Mouse (Mus musculus) embryonic stem cell, embryonic (primary cell): ENCODE data around the gene Slc5a5.

Experiments
- CTCF ChIA-PET, 4 experiments: fragments of 300-600 bp in 2 of 4; fragments of 350-600 bp in 2 of 4; sonication (Branson Sonifier 250); formaldehyde crosslinking; loops; one replicate each; lab custom pipeline; 2022; ENCODE audit warnings: inconsistent platforms in 2 of 4; lab: Charles Lee
- POLR2A ChIA-PET, 4 experiments: fragments of 300-600 bp in 2 of 4; fragments of 350-600 bp in 2 of 4; sonication (Branson Sonifier 250); formaldehyde crosslinking; loops; one replicate each; lab custom pipeline; 2022; ENCODE audit warnings: antibody characterized with exemption in 4 of 4, inconsistent platforms in 1 of 4; lab: Charles Lee

Gene Slc5a5

DNA sequence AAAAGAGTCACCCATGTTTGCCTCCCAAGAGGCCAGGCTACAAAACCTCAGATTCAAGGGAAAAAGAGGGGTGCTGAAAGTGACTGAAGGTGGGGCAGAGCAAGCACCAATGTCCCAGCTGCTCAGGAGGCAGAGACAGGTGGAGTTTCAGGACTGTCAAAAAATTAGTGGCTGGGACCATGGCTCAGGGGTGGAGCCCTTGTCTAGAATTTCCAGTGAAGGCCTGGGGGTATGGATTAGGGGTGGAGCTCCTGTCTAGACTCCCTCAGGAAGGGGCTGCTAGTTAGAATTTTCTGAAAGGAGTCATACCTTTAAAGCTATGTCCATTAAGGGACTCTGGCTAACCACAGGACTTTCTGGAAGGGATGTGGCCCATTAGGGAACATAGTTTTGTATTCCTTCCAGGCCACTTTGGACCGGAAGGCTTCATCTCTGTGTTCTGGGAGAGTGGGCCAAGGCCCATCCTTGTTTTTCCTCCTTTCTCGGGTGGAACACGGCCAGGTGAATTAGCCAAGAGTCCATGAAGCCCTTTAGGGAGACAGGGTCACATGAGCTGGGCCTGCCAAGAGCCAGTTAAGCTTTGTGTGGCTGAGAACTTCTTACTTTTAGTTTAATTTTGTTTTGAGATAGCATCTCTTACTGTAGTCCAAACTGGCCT lies 43.1 kb downstream of the Slc5a5 start:
- ChIA-PET CTCF (interaction anchor here in 2 of 4 experiments (0.6 to 1.5 kb wide), 7 partner anchors 8 to 131 kb away, joined by 3 to 7 read pairs (median 4); partner anchors contain the start of gene Gm3336 (in 1 of the 2)), POLR2A (interaction anchor here in 3 of 4 experiments (0.5 to 12.6 kb wide), 24 partner anchors 5 to 177 kb away, joined by 3 to 157 read pairs (median 4); partner anchors contain the start of genes Arrdc2 (in 3 of the 3), Rpl18a (in 2 of the 3), Jund (in 1 of the 3) and Lsm4 (in 1 of the 3))

DNA sequence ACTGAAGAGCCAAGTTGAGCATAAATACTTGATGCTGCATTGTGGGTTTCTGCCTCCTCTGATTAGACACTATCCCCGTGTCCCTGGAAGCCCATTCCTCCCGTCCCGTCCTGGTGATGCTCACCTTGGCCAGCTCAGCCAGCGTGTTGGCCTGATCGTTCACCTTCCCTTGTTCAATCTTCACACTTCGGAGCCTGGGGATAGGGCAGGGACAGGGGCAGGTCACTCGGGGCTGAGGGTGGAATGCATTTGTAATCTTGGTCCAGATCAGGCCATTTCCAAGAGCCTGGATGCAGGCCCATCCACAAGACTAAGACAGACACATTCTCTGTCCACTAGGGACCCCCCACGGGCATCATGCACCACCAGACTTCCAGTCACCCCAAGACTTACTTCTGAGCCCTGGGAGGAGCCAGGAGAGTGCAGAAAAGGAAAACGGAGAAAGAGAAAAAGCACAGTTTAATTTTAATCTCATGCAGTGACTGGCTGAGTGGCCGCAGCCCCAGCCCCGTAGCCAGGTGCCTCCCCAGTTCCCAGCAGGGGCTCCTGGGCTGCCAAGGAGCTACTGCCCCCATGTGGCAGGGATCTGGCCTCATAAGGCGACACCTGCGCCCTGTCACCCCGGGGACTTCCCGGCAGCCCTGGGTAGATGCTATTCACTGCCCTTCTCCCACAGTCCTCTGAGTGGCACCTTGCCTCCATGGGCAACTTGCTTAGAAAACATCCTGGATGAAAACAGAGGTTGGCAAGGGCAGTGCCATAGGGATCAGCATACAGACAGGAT lies 46.0 kb downstream of the Slc5a5 start:
- ChIA-PET CTCF (interaction anchor here (0.5 to 8.0 kb wide), 18 partner anchors 10 to 173 kb away, joined by 3 to 140 read pairs (median 4); partner anchors contain the start of genes Gm3336 (in 1 of the 4), Lsm4 (in 1 of the 4), Map1s (in 1 of the 4) and Rab3a (in 1 of the 4)), POLR2A (interaction anchor here in 3 of 4 experiments (0.7 to 12.1 kb wide), 22 partner anchors 7 to 307 kb away, joined by 3 to 157 read pairs (median 6); partner anchors contain the start of genes Kcnn1 (in 2 of the 3), Rpl18a (in 2 of the 3), Arrdc2 (in 1 of the 3) and Jund (in 1 of the 3))

DNA sequence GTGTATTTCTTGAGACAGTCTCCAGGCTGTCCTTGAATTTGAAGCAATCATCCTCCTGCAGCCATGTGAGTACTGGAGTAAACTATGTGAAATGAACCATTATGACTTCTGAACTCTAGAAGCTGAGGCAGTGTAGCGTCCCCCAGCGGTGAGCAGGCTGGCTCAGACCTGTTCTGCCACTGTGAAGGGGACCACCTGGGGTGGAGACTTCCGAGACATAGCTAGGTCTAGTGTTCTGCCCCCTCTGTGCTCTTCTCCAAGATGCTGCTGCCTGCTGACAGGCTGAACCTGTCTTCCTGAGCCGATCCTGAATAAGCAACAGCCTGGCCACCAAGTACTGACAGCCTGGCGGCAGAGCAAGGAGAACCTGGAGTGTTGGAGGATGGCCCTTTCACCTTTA lies 47.4 kb downstream of the Slc5a5 start:
- ChIA-PET CTCF (interaction anchor here (0.5 to 8.0 kb wide), 129 partner anchors 8 to 741 kb away, joined by 3 to 140 read pairs (median 5); partner anchors contain the start of genes Gm3336 (in 3 of the 4), Kcnn1 (in 3 of the 4), Mast3 (in 2 of the 4) and Mpv17l2 (in 2 of the 4)), POLR2A (interaction anchor here (0.6 to 12.1 kb wide), 66 partner anchors 9 to 215 kb away, joined by 3 to 201 read pairs (median 4); partner anchors contain the start of genes Rpl18a (in 3 of the 4), Kcnn1 (in 2 of the 4), Slc5a5 (in 2 of the 4) and Gm3336 (in 1 of the 4))

DNA sequence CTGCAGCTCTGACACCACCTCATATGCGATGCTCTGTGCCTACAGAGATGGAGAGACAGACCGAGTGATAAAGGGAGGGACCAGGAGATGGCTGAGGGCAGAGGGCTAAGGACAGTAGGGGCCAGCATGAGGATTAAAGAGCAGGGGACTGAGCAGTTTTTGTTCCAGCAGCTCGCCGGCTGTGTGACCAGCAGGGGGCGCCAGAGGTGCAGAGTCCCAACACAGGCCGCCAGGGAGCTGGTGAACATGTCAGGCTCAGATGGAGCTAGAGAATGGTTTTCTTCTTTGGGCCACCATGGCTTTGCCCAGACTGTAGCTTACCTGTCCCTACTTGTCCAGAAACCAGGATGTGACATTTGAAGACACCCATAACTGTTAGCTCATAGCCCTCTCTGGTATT lies 48.0 kb downstream of the Slc5a5 start:
- POLR2A ChIA-PET = interaction anchor here (0.6 to 12.1 kb wide), 69 partner anchors 8 to 1395 kb away, joined by 3 to 201 read pairs (median 4); partner anchors contain the start of genes Rpl18a (in 3 of the 4), Kcnn1 (in 2 of the 4), Slc5a5 (in 2 of the 4) and Ap1m1 (in 1 of the 4)
- CTCF ChIA-PET = interaction anchor here (0.5 to 8.0 kb wide), 130 partner anchors 9 to 742 kb away, joined by 3 to 140 read pairs (median 5); partner anchors contain the start of genes Gm3336 (in 3 of the 4), Kcnn1 (in 3 of the 4), Mast3 (in 2 of the 4) and Mpv17l2 (in 2 of the 4)

DNA sequence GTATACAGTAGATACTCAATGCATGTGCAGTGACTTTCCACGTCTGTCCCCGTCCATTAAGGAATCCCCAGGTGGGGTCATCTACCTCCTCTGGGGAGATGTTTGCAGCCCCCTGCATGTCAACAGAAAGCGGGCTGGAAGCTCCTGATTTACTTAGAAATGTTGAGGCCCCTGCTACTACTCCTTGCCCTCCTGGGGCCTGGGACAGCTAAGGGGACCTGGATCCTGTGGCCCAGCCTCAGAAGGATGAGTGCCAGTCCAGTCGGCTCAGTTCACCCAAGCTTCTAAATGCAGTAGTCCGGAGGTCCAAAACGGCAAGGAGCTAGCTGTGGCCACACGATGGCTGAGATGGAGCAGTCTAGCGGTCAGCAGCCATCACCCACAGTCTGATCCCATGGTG lies 48.6 kb downstream of the Slc5a5 start:
- ChIA-PET CTCF (interaction anchor here (0.7 to 8.0 kb wide), 93 partner anchors 9 to 640 kb away, joined by 3 to 140 read pairs (median 6); partner anchors contain the start of genes Kcnn1 (in 3 of the 4), Gm3336 (in 2 of the 4), Lsm4 (in 1 of the 4) and Map1s (in 1 of the 4)), POLR2A (interaction anchor here in 3 of 4 experiments (0.6 to 12.1 kb wide), 47 partner anchors 8 to 1396 kb away, joined by 3 to 201 read pairs (median 6); partner anchors contain the start of genes Kcnn1 (in 2 of the 3), Rpl18a (in 2 of the 3), Slc5a5 (in 2 of the 3) and Ap1m1 (in 1 of the 3))

DNA sequence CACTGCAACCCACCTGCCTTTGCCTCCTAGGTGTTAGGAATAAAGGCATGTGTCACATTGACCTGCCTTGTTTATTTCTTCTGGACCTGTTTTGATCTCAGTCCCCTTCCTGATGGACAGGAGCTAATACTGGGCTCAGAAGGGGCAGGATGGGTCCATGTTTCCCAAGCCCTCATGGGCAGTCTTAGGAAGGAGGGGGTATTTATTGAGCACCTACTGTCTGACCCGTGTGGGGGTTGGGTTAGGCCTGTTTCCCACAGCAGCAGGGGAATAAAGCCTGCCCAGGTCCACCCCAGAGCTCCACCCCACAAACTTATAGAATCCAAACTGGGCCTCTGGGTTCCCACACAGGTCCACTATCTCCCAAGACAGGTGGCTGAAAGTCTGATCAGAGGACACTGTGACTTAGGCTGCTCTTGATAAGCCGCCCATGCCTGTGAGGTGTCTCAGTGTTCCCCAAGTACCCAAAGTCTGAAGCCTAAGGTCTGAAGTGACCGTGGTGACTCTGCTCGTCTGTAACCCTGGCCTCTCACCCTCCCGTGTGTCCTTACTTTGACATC lies 49.3 kb downstream of the Slc5a5 start:
- POLR2A ChIA-PET = interaction anchor here in 3 of 4 experiments (0.6 to 12.1 kb wide), 17 partner anchors 9 to 232 kb away, joined by 3 to 391 read pairs (median 12); partner anchors contain the start of genes Jund (in 1 of the 3), Mpv17l2 (in 1 of the 3) and Rpl18a (in 1 of the 3)
- CTCF ChIA-PET = interaction anchor here in 3 of 4 experiments (1.5 to 8.0 kb wide), 17 partner anchors 10 to 122 kb away, joined by 3 to 140 read pairs (median 17); partner anchors contain the start of genes Gm3336 (in 1 of the 3), Mpv17l2 (in 1 of the 3) and Pde4c (in 1 of the 3)

DNA sequence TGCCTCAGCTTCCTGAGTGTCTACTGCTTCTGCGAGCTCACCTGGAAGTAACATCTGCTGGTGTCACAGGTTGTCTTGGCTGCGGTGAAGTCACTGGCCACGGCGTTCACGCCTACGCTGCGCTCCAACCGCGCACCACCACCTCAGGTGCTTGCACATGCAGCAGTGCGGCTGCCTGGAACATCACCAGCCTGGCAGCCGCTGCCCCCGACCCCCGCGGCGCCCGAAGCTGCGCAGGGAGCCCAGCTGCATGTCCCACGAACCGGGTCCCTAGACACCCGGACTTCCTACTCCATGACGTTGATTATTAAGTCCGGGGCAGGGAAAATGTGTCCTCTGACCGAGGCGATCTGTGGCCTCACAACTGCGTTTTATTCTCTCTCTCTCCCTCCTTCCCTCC lies 50.1 kb downstream of the Slc5a5 start:
- CTCF ChIA-PET = interaction anchor here in 3 of 4 experiments (0.7 to 8.0 kb wide), 19 partner anchors 14 to 175 kb away, joined by 3 to 140 read pairs (median 6); partner anchors contain the start of genes Gm3336 (in 1 of the 3), Jund (in 1 of the 3), Mpv17l2 (in 1 of the 3) and Pde4c (in 1 of the 3)
- POLR2A ChIA-PET = interaction anchor here in 3 of 4 experiments (0.5 to 12.1 kb wide), 27 partner anchors 9 to 231 kb away, joined by 3 to 391 read pairs (median 4); partner anchors contain the start of genes Jund (in 2 of the 3), Iqcn (in 1 of the 3), Mpv17l2 (in 1 of the 3) and Pgpep1 (in 1 of the 3)

DNA sequence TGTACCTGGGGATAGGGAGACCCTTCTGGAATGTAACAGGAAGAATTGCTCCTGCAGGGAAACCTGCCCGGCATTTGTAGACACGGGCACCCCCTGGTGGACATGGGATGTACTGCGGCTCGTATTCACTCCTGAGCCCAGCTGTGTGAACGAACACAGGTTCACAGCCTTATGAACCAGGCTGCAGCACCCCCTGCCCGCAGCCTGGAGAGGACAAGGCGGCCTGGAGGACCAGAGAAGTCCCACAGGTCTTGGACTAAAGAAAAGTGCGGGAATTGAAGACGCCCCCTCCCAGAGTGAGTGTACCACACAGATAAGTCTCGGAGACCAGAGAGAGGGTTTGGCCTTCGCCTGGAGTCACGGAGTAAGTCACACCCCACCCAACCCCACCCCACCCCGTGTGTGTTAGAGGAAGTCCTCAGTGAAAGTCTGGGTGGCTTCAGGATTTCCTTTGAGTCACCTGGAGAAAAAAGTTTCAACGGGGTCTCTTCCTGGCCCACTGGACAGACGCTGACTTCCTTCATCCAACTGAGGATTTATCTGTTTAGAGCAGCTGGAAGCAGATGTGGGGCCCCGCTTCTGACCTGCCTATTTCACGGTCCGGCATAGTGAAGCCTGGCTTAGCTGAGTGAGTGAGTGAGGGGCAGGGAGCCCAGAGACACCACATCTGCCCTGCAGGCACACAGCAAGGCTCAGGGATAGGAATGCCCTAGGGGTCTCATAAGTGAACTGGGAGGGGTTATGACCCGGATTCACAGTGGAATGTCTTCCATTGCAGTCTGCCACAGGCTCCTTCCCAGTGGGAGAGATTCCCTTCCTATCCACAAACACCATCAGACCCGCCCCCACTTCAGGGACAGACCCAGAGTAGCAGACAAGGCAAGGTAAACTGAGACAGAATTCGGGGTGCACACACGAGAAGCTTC lies 51.1 kb downstream of the Slc5a5 start:
- CTCF ChIA-PET = interaction anchor here (0.5 to 8.0 kb wide), 59 partner anchors 8 to 677 kb away, joined by 3 to 140 read pairs (median 4); partner anchors contain the start of genes Gm3336 (in 2 of the 4), Homer3 (in 1 of the 4), Jund (in 1 of the 4) and Lsm4 (in 1 of the 4)
- POLR2A ChIA-PET = interaction anchor here in 3 of 4 experiments (0.6 to 12.1 kb wide), 47 partner anchors 8 to 482 kb away, joined by 3 to 391 read pairs (median 22); partner anchors contain the start of genes Rpl18a (in 3 of the 3), Pik3r2 (in 2 of the 3), Ccdc124 (in 1 of the 3) and Gdf15 (in 1 of the 3)

DNA sequence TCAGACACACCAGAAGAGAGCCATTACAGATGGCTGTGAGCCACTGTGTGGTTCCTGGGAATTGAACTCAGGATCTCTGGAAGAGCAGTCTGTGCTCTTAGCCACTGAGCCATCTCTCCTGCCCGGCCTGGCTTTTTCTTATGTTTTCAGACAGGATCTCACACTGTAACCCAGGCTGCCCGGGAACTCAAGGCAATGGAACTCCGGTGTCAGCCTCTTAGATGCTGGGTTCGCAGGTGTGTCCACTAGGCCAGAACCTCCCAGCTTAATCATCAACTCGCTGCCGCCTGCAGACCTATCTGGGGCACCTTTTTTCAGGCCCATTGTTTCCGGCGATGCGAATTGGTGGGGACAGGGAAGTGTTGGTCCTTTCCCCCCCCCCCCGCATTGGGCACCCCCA lies 52.0 kb downstream of the Slc5a5 start:
- CTCF ChIA-PET = interaction anchor here (0.6 to 8.0 kb wide), 51 partner anchors 9 to 558 kb away, joined by 3 to 140 read pairs (median 4); partner anchors contain the start of genes Gm3336 (in 2 of the 4), Homer3 (in 1 of the 4), Lsm4 (in 1 of the 4) and Mpv17l2 (in 1 of the 4)
- POLR2A ChIA-PET = interaction anchor here in 3 of 4 experiments (0.7 to 12.1 kb wide), 63 partner anchors 8 to 521 kb away, joined by 3 to 391 read pairs (median 22); partner anchors contain the start of genes Rpl18a (in 3 of the 3), Lsm4 (in 2 of the 3), Mast3 (in 2 of the 3) and Mpv17l2 (in 2 of the 3)

DNA sequence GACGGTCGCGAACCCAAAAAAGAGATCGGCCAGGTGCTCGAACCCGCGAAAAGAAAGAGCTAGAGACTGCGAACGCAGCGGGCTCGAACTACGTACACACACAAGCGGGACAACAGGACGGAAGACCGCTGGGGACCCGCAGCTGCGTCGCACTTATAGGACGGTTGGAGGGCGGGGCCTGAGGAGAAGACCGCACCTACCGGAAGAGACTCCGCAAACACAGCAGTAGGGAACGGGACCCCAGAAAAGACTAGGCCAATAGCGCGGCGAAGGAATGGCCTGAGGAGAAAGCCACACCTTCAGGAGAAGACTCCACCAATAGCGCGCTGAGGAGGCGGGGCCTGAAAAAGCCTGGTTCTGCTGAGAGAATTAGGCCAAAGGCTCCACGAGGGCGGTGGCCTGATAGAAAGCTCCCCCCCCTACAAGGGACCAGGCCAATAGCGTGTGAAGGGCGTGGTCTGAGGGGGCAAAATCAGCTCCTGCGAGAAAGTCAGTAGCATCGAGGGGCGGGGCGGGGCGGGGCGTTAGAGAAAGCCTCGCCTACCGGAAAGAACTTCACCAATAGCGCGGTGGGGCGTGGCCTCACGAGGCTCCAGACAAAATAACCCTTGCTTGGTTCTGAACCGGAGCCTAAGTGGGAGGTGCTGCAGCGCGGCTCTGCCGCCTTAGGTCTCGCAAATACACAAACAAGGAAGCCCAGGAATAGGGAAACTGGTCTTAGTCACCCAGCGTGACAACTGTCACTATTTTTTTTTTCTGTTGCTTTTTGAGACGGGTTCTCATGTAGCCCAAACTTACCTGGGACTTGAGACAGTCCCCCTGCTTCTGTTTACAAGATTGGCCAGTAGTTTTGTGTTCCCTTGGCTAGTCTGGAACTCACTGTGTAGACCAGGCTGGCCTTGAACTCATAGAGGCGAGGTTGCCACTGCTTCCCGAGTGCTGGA lies 52.9 kb downstream of the Slc5a5 start, which contains the start of gene Arrdc2:
Gene Arrdc2, minus strand, starts transcription at position 313 of the 944 bp plus-strand sequence.
- POLR2A ChIA-PET = interaction anchor here (0.5 to 12.1 kb wide), 277 partner anchors 8 to 1017 kb away, joined by 3 to 391 read pairs (median 5); partner anchors contain the start of genes Lsm4 (in 4 of the 4), Mpv17l2 (in 4 of the 4), Gm3336 (in 3 of the 4) and Iqcn (in 3 of the 4)
- CTCF ChIA-PET = interaction anchor here (0.6 to 6.6 kb wide), 85 partner anchors 9 to 682 kb away, joined by 3 to 92 read pairs (median 6); partner anchors contain the start of genes Gm3336 (in 3 of the 4), Lsm4 (in 2 of the 4), Jund (in 1 of the 4) and Klhl26 (in 1 of the 4)

DNA sequence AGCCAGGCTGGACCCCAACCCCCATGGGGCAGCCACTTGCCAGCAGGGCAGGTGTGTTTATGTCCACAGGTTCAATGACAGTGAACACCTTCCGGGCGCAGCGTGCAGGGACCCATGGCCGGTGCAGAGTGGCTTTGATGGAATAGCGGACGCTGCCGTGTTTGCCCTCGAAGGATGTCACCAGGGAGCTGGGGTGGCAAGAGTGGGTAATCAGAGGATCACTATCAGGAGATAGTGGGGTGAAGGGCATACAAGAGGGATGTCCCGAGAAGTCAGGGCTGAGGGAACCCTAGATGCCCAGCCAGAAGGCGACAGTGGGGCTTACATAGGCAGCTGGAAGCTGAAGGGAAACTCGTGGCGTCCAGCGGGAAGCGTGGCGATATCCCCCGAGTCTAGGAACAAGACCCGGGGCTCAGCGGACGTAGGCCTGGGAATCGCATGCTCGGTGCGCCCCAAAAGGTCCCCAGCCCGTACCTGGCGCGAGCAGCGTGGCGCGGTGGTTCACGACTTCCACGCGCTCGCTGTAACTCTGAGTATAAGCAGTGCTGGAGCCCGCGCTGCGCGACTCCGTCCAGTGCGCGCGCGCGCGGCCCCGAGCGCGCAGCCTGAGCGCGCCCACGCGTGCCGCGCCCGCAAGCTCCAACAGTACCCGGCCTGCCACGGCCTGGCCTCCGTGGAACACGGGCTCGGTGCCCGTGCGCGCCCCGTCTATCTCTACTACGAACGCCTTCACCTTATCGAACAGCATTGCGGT lies 53.7 kb downstream of the Slc5a5 start:
- ChIA-PET CTCF (interaction anchor here (0.5 to 6.6 kb wide), 72 partner anchors 10 to 683 kb away, joined by 3 to 92 read pairs (median 6); partner anchors contain the start of genes Gm3336 (in 2 of the 4), Jund (in 1 of the 4), Klhl26 (in 1 of the 4) and Lsm4 (in 1 of the 4)), POLR2A (interaction anchor here (0.6 to 12.1 kb wide), 243 partner anchors 10 to 1016 kb away, joined by 3 to 391 read pairs (median 6); partner anchors contain the start of genes Lsm4 (in 4 of the 4), Mpv17l2 (in 4 of the 4), Gm3336 (in 3 of the 4) and Iqcn (in 3 of the 4))

DNA sequence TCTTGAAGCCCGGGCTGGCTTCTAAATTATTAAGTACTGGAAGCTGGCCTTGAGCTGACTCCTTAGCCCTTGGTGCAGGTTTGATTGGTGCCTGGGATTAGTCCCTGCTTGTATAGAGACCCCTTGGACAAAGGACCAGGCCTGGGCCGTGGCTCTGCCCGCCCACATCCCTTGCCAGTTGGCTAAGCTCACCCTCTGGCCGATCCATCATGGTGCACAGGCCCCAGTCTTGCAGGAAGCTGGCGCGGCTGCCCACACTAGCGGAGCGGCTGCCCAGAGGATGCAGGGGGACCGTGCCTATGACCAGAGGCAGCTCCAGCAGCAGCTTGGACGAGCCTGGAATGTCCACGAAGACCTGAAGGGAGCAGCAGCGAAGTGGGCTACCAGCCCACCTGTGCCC lies 55.9 kb downstream of the Slc5a5 start:
- ChIA-PET CTCF (interaction anchor here in 2 of 4 experiments (0.7 to 5.3 kb wide), 6 partner anchors 8 to 200 kb away, joined by 3 to 24 read pairs (median 4); partner anchors contain the start of gene Gm3336 (in 1 of the 2)), POLR2A (interaction anchor here in 3 of 4 experiments (0.9 to 4.8 kb wide), 25 partner anchors 8 to 331 kb away, joined by 3 to 36 read pairs (median 4); partner anchors contain the start of genes Jund (in 1 of the 3), Mast3 (in 1 of the 3), Mpv17l2 (in 1 of the 3) and Pik3r2 (in 1 of the 3))
